Mouse (Mus musculus): ENCODE measurements at regions not wholly inside any gene's neighbourhood (a gene's known extent, or its start where the extent isn't known, plus 50 kb on each side); places are given as distances from the start of the nearest gene placed in this dataset.

GRCm38 (mm10) chr12:66157630-66158292 lies 126.4 kb downstream of the Rpl10l start:
- no peak for DNase-seq (ENCODE audit: low spot score)
- Histone ChIP-seq H3K4me1 (peaks cover 9% of the 10 kb centered on the region; the same call in 1 of the 2 replicates), H3K27ac (replicated peaks) (0 out of 2 replicates have a peak overlapping the region, but pooled peaks have one; percentile 57)

GRCm38 (mm10) chr12:66156980-66157629 lies 127.1 kb downstream of the Rpl10l start:
- Histone ChIP-seq H3K4me1 (peaks cover 9% of the 10 kb centered on the region; the same call in 1 of the 2 replicates), H3K36me3 (replicated peaks) (no peaks in the 10 kb centered on the region), H3K4me3 (no peak overlapping the region), H3K27me3 (replicated peaks; ENCODE audit: low read depth, poor library complexity, severe bottlenecking) (no peaks in the 10 kb centered on the region), H3K27ac (replicated peaks) (peak overlapping the region; percentile 57; the same call in 1 of the 2 replicates), H3K9me3 (no peaks in the 10 kb centered on the region)
- 86% methylated on average over 3 of the region's 3 CpGs for WGBS
- no peak for DNase-seq (ENCODE audit: low spot score)

More at GRCm38 (mm10) chr12:66157630-66158292, 126.4 kb downstream of the Rpl10l start:
- no peaks in the 10 kb centered on the region for H3K27me3 ChIP-seq (replicated peaks; ENCODE audit: low read depth, poor library complexity, severe bottlenecking)
- no peaks in the 10 kb centered on the region for H3K9me3 ChIP-seq
- H3K4me3 ChIP-seq, result no peak overlapping the region
- 25% methylated on average over 3 of the region's 3 CpGs for WGBS
- H3K36me3 ChIP-seq (replicated peaks), result no peaks in the 10 kb centered on the region

GRCm38 (mm10) chr12:66130909-66131308 lies 153.3 kb downstream of the Rpl10l start:
- Histone ChIP-seq H3K27me3 (replicated peaks; ENCODE audit: low read depth, poor library complexity, severe bottlenecking) (no peaks in the 10 kb centered on the region), H3K36me3 (replicated peaks) (no peaks in the 10 kb centered on the region), H3K4me1 (no peaks in the 10 kb centered on the region), H3K27ac (replicated peaks) (no peak overlapping the region), H3K9me3 (no peaks in the 10 kb centered on the region), H3K4me3 (no peak overlapping the region)
- WGBS, result 45% methylated on average over 1 of the region's 1 CpGs
- no peak for DNase-seq (ENCODE audit: low spot score)

- no peaks in the 10 kb centered on the region for H3K9me3 ChIP-seq
- H3K27ac ChIP-seq (replicated peaks), result no peak overlapping the region
- WGBS, result 11% methylated on average over 1 of the region's 1 CpGs
- no peak overlapping the region for H3K4me3 ChIP-seq
- no peaks in the 10 kb centered on the region for H3K36me3 ChIP-seq (replicated peaks)
- no peaks in the 10 kb centered on the region for H3K4me1 ChIP-seq
- H3K27me3 ChIP-seq (replicated peaks; ENCODE audit: low read depth, poor library complexity, severe bottlenecking), result no peaks in the 10 kb centered on the region
- no peak for DNase-seq (ENCODE audit: low spot score)
Observed at GRCm38 (mm10) chr12:66119565-66119964, 164.6 kb downstream of the Rpl10l start.

GRCm38 (mm10) chr12:66090806-66091447 lies 193.3 kb downstream of the Rpl10l start:
- H3K4me1 ChIP-seq, result no peaks in the 10 kb centered on the region
- H3K9me3 ChIP-seq, result no peaks in the 10 kb centered on the region
- no peak for DNase-seq (ENCODE audit: low spot score)
- WGBS, result 91% methylated on average over 3 of the region's 3 CpGs
- H3K27ac ChIP-seq (replicated peaks), result no peak overlapping the region
- H3K27me3 ChIP-seq (replicated peaks; ENCODE audit: low read depth, poor library complexity, severe bottlenecking), result no peaks in the 10 kb centered on the region
- no peak overlapping the region for H3K4me3 ChIP-seq
- H3K36me3 ChIP-seq (replicated peaks), result no peaks in the 10 kb centered on the region

GRCm38 (mm10) chr12:66060326-66060725 lies 223.9 kb downstream of the Rpl10l start:
- WGBS, result 72% methylated on average over 1 of the region's 1 CpGs

GRCm38 (mm10) chr12:66055206-66055605 lies 229.0 kb downstream of the Rpl10l start:
- WGBS, result 77% methylated on average over 2 of the region's 2 CpGs
- Histone ChIP-seq H3K27ac (replicated peaks) (no peak overlapping the region), H3K9me3 (no peaks in the 10 kb centered on the region), H3K27me3 (replicated peaks; ENCODE audit: low read depth, poor library complexity, severe bottlenecking) (no peaks in the 10 kb centered on the region), H3K4me3 (no peak overlapping the region), H3K4me1 (no peaks in the 10 kb centered on the region), H3K36me3 (replicated peaks) (no peaks in the 10 kb centered on the region)
- no peak for DNase-seq (ENCODE audit: low spot score)

More at GRCm38 (mm10) chr12:66060326-66060725, 223.9 kb downstream of the Rpl10l start:
- H3K27me3 ChIP-seq (replicated peaks; ENCODE audit: low read depth, poor library complexity, severe bottlenecking), result no peaks in the 10 kb centered on the region
- no peaks in the 10 kb centered on the region for H3K9me3 ChIP-seq
- no peaks in the 10 kb centered on the region for H3K36me3 ChIP-seq (replicated peaks)
- no peaks in the 10 kb centered on the region for H3K4me1 ChIP-seq
- no peak overlapping the region for H3K27ac ChIP-seq (replicated peaks)
- H3K4me3 ChIP-seq, result no peak overlapping the region
- DNase-seq (ENCODE audit: low spot score), result no peak

GRCm38 (mm10) chr12:66048936-66049335 lies 235.3 kb downstream of the Rpl10l start:
- Histone ChIP-seq H3K27me3 (replicated peaks; ENCODE audit: low read depth, poor library complexity, severe bottlenecking) (no peaks in the 10 kb centered on the region), H3K4me1 (no peaks in the 10 kb centered on the region), H3K36me3 (replicated peaks) (no peaks in the 10 kb centered on the region), H3K27ac (replicated peaks) (no peak overlapping the region), H3K9me3 (no peaks in the 10 kb centered on the region), H3K4me3 (no peak overlapping the region)
- DNase-seq (ENCODE audit: low spot score), result no peak

- no peaks in the 10 kb centered on the region for H3K27me3 ChIP-seq (replicated peaks; ENCODE audit: low read depth, poor library complexity, severe bottlenecking)
- H3K36me3 ChIP-seq (replicated peaks), result no peaks in the 10 kb centered on the region
- H3K4me3 ChIP-seq, result no peak overlapping the region
- no peaks in the 10 kb centered on the region for H3K9me3 ChIP-seq
- no peaks in the 10 kb centered on the region for H3K4me1 ChIP-seq
- no peak for DNase-seq (ENCODE audit: low spot score)
- H3K27ac ChIP-seq (replicated peaks), result no peak overlapping the region
- 91% methylated on average over 2 of the region's 2 CpGs for WGBS
Observed at GRCm38 (mm10) chr12:66036281-66036680, 247.9 kb downstream of the Rpl10l start.

- Histone ChIP-seq H3K36me3 (replicated peaks) (no peaks in the 10 kb centered on the region), H3K27me3 (replicated peaks; ENCODE audit: low read depth, poor library complexity, severe bottlenecking) (no peaks in the 10 kb centered on the region), H3K9me3 (no peaks in the 10 kb centered on the region), H3K27ac (replicated peaks) (no peak overlapping the region), H3K4me1 (no peaks in the 10 kb centered on the region), H3K4me3 (no peak overlapping the region)
- WGBS, result 77% methylated on average over 1 of the region's 1 CpGs
- no peak for DNase-seq (ENCODE audit: low spot score)
Observed at GRCm38 (mm10) chr12:66027535-66027934, 256.7 kb downstream of the Rpl10l start.

- no peaks in the 10 kb centered on the region for H3K9me3 ChIP-seq
Observed at GRCm38 (mm10) chr12:66012706-66013105, 271.5 kb downstream of the Rpl10l start.

More at GRCm38 (mm10) chr12:66012706-66013105, 271.5 kb downstream of the Rpl10l start:
- 83% methylated on average over 2 of the region's 2 CpGs for WGBS
- H3K4me1 ChIP-seq, result no peaks in the 10 kb centered on the region
- no peak overlapping the region for H3K4me3 ChIP-seq
- H3K27ac ChIP-seq (replicated peaks), result no peak overlapping the region
- no peak for DNase-seq (ENCODE audit: low spot score)
- no peaks in the 10 kb centered on the region for H3K36me3 ChIP-seq (replicated peaks)
- H3K27me3 ChIP-seq (replicated peaks; ENCODE audit: low read depth, poor library complexity, severe bottlenecking), result no peaks in the 10 kb centered on the region

Data from embryonic facial prominence, embryonic 10.5 days (tissue).